Mouse (Mus musculus) heart, embryonic 14.5 days (tissue): Measurements from ENCODE around the gene Stard5. TPM values are rescaled to one million over a fixed set of nuclear protein-coding genes. Genes with fewer than 3 reads are reported as not detected.

Source experiments
- ATAC-seq: fragments of 200-750 bp; cut with Nextera tagmentation; 2 replicates; pipeline ENCODE4 v1.8.0; 2017; ENCODE audit warnings: low read depth, moderate TSS enrichment; ENCODE audit not compliant: insufficient number of reproducible peaks, insufficient read depth, low FRiP score
- H3K27ac ChIP-seq, 2 experiments: fragments of 200-500 bp in 1 of 2; fragments of 300-500 bp in 1 of 2; sonication (generic) in 1 of 2; replicated peaks in 1 of 2; 2 replicates each; pipeline ENCODE4 v1.5.1; 2012 to 2014; ENCODE audit warnings: low read depth in 2 of 2, low read length in 2 of 2, control low read depth in 1 of 2, mild to moderate bottlenecking in 1 of 2, mixed read lengths in 1 of 2; ENCODE audit not compliant: control insufficient read depth in 1 of 2, insufficient read depth in 1 of 2
- H3K27me3 ChIP-seq: fragments of 300-500 bp; sonication (generic); 2 replicates; pipeline ENCODE4 v1.6.1; 2014; ENCODE audit warnings: mild to moderate bottlenecking, low read length, control low read depth; ENCODE audit not compliant: control insufficient read depth, insufficient read depth
- H3K36me3 ChIP-seq: fragments of 300-500 bp; sonication (generic); 2 replicates; pipeline ENCODE4 v1.6.1; 2014; ENCODE audit warnings: mild to moderate bottlenecking, control low read depth, low read length, mixed read lengths; ENCODE audit not compliant: control insufficient read depth, insufficient read depth
- H3K4me1 ChIP-seq, 2 experiments: fragments of 200-500 bp in 1 of 2; fragments of 300-500 bp in 1 of 2; sonication (generic) in 1 of 2; 2 replicates each; pipeline ENCODE4 v1.6.1; 2012 to 2014; ENCODE audit warnings: low read length in 2 of 2, control low read depth in 1 of 2, mixed read lengths in 1 of 2; ENCODE audit not compliant: control insufficient read depth in 2 of 2, insufficient read depth in 2 of 2
- H3K4me2 ChIP-seq: fragments of 300-500 bp; sonication (generic); 2 replicates; pipeline ENCODE4 v1.6.1; 2014; ENCODE audit warnings: mild to moderate bottlenecking, low read length
- H3K4me3 ChIP-seq, 2 experiments: fragments of 200-500 bp in 1 of 2; fragments of 300-500 bp in 1 of 2; sonication (generic) in 1 of 2; 2 replicates each; pipeline ENCODE4 v1.5.1; 2012 to 2014; ENCODE audit warnings: low read length in 2 of 2, mild to moderate bottlenecking in 2 of 2, control low read depth in 1 of 2, low read depth in 1 of 2, moderate library complexity in 1 of 2; ENCODE audit not compliant: control insufficient read depth in 1 of 2, insufficient read depth in 1 of 2
- H3K9ac ChIP-seq: fragments of 300-500 bp; sonication (generic); 2 replicates; pipeline ENCODE4 v1.6.1; 2014; ENCODE audit warnings: mild to moderate bottlenecking, low read length
- H3K9me3 ChIP-seq: fragments of 300-500 bp; sonication (generic); 2 replicates; pipeline ENCODE4 v1.6.1; 2016; ENCODE audit warnings: low read length, control low read depth; ENCODE audit not compliant: control insufficient read depth
- WGBS: fragments of 180-500 bp; shearing (Covaris S2); extraction: QIAGEN DNeasy Blood & Tissue Kit; methylation state at CpG from one replicate; pipeline ENCODE4 v1.1.7; 2014; 5-methylcytosine and 5-hydroxymethylcytosine counted together
- polyA plus RNA-seq: library from polyadenylated mRNA; unstranded; fragments of >200 nt; fragmentation: Nextera tagmentation; extraction: Ambion mirVana; gene quantifications from 2 replicates; pipeline ENCODE4 v1.2.1, GENCODE M21; 2014

Gene Stard5
- polyA plus RNA-seq, 1 experiment from 2014 or later, result 30.9 TPM

- Histone ChIP-seq H3K4me1 (peaks cover 7 to 19% of the 10 kb centered on the region in 2 experiments), H3K27ac (no peak overlapping the region), H3K9me3 (no peaks in the 10 kb centered on the region), H3K9ac (no peak overlapping the region), H3K36me3 (peaks cover 69% of the 10 kb centered on the region), H3K4me2 (no peak overlapping the region), H3K27me3 (no peaks in the 10 kb centered on the region), H3K4me3 (no peak overlapping the region)
- no peak for ATAC-seq
- WGBS, result 90% methylated on average over 2 of the region's 2 CpGs
These were observed 4.0 kb downstream of the Stard5 start for GRCm38 (mm10) chr7:83635726-83636125.

- Histone ChIP-seq H3K27ac (no peak overlapping the region), H3K4me1 (peaks cover 8 to 20% of the 10 kb centered on the region in 2 experiments), H3K27me3 (no peaks in the 10 kb centered on the region), H3K4me2 (no peak overlapping the region), H3K4me3 (no peak overlapping the region), H3K36me3 (peaks cover 73% of the 10 kb centered on the region), H3K9ac (no peak overlapping the region), H3K9me3 (no peaks in the 10 kb centered on the region)
- 91% methylated on average over 8 of the region's 8 CpGs for WGBS
- no peak for ATAC-seq
These were observed 4.7 kb downstream of the Stard5 start for GRCm38 (mm10) chr7:83636425-83636824.

- 86% methylated on average over 8 of the region's 8 CpGs for WGBS
- no peak overlapping the region for H3K4me2 ChIP-seq
- no peak overlapping the region for H3K9ac ChIP-seq
- no peak overlapping the region; a peak in 1 of 4 replicates for H3K27ac ChIP-seq
- peaks cover 81% of the 10 kb centered on the region for H3K36me3 ChIP-seq
- H3K4me1 ChIP-seq, result peaks cover 14 to 30% of the 10 kb centered on the region in 2 experiments
- H3K4me3 ChIP-seq, result no peak overlapping the region
- no peak for ATAC-seq
- no peaks in the 10 kb centered on the region for H3K27me3 ChIP-seq
- H3K9me3 ChIP-seq, result no peaks in the 10 kb centered on the region
These were observed 6.2 kb downstream of the Stard5 start for GRCm38 (mm10) chr7:83637781-83638583.

GRCm38 (mm10) chr7:83639084-83639483 lies 7.3 kb downstream of the Stard5 start:
- no peak for ATAC-seq
- Histone ChIP-seq H3K4me2 (no peak overlapping the region), H3K9me3 (no peaks in the 10 kb centered on the region), H3K36me3 (peaks cover 85% of the 10 kb centered on the region), H3K4me3 (no peak overlapping the region), H3K4me1 (peaks cover 17 to 32% of the 10 kb centered on the region in 2 experiments), H3K9ac (no peak overlapping the region), H3K27ac (no peak overlapping the region), H3K27me3 (no peaks in the 10 kb centered on the region)
- 81% methylated on average over 3 of the region's 3 CpGs for WGBS

- H3K27me3 ChIP-seq, result no peaks in the 10 kb centered on the region
- H3K36me3 ChIP-seq, result peaks cover 86% of the 10 kb centered on the region
- no peaks in the 10 kb centered on the region for H3K9me3 ChIP-seq
- no peak overlapping the region for H3K9ac ChIP-seq
- ATAC-seq, result no peak
- H3K4me2 ChIP-seq, result no peak overlapping the region
- 84% methylated on average over 5 of the region's 5 CpGs for WGBS
- no peak overlapping the region for H3K4me3 ChIP-seq
- H3K4me1 ChIP-seq, result peaks cover 17 to 32% of the 10 kb centered on the region in 2 experiments
- peak overlapping the region in 1 of 2 experiments; percentile 74; a peak in 2 of 4 replicates for H3K27ac ChIP-seq
These were observed 8.8 kb downstream of the Stard5 start for GRCm38 (mm10) chr7:83640581-83640980.

GRCm38 (mm10) chr7:83641163-83641562 lies 9.4 kb downstream of the Stard5 start:
- 30% methylated on average over 2 of the region's 2 CpGs for WGBS
- H3K27ac ChIP-seq, result peak overlapping the region; percentile 15 to 74
- peaks cover 17 to 32% of the 10 kb centered on the region in 2 experiments for H3K4me1 ChIP-seq
- peaks cover 86% of the 10 kb centered on the region for H3K36me3 ChIP-seq
- no peak overlapping the region for H3K4me3 ChIP-seq
- no peaks in the 10 kb centered on the region for H3K27me3 ChIP-seq
- no peak overlapping the region for H3K9ac ChIP-seq
- H3K4me2 ChIP-seq, result no peak overlapping the region
- no peak for ATAC-seq
- no peaks in the 10 kb centered on the region for H3K9me3 ChIP-seq

- Histone ChIP-seq H3K4me1 (peaks cover 17 to 32% of the 10 kb centered on the region in 2 experiments), H3K9me3 (no peaks in the 10 kb centered on the region), H3K9ac (no peak overlapping the region), H3K27me3 (no peaks in the 10 kb centered on the region), H3K4me2 (no peak overlapping the region), H3K27ac (peak overlapping the region in 1 of 2 experiments; percentile 43; a peak in 1 of 4 replicates), H3K36me3 (peaks cover 63% of the 10 kb centered on the region), H3K4me3 (no peak overlapping the region)
- WGBS, result 40% methylated on average over 6 of the region's 6 CpGs
- ATAC-seq, result peak; percentile 32; the same call in 1 of the 2 replicates
These were observed 11.8 kb downstream of the Stard5 start for GRCm38 (mm10) chr7:83643581-83643980.
